Mouse (Mus musculus) layer of hippocampus, postnatal 25 days (tissue): ENCODE measurements at regions not wholly inside any gene's neighbourhood (a gene's known extent, or its start where the extent isn't known, plus 50 kb on each side); places are given as distances from the start of the nearest gene placed in this dataset.

Experiments
- DNase-seq, 2 experiments: peaks; one replicate each; pipeline ENCODE4 v3.0.0; 2022; ENCODE audit warnings: mixed read lengths in 2 of 2, low spot score in 1 of 2; ENCODE audit errors: extremely low spot score in 1 of 2

GRCm38 (mm10) chr1:82031130-82031529, 201.8 kb upstream of the Gm9747 start:
- DNase-seq = no peak

DNA sequence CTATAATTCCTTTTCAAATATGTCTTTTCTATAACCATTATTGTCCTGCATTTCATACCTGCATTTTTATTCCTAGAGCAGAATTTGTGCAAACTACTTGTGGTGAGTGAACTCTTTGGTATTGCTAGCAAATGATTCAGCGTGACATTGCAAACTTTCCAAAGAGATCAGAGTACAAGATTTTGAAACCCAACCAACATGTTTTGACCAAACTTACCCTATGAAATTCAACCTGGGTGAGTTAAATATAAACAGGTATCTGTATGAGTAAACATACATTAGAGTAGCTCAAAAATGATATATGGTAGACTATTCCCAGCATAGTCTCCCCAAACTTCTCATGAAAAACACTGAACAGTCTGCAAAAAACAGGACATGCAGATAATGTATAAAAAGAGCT, 200.5 kb upstream of the Gm9747 start:
- DNase-seq = no peak

GRCm38 (mm10) chr1:82038171-82038570, 194.7 kb upstream of the Gm9747 start:
- DNase-seq = no peak

GRCm38 (mm10) chr1:82038698-82039097, 194.2 kb upstream of the Gm9747 start:
- no peak for DNase-seq

DNA sequence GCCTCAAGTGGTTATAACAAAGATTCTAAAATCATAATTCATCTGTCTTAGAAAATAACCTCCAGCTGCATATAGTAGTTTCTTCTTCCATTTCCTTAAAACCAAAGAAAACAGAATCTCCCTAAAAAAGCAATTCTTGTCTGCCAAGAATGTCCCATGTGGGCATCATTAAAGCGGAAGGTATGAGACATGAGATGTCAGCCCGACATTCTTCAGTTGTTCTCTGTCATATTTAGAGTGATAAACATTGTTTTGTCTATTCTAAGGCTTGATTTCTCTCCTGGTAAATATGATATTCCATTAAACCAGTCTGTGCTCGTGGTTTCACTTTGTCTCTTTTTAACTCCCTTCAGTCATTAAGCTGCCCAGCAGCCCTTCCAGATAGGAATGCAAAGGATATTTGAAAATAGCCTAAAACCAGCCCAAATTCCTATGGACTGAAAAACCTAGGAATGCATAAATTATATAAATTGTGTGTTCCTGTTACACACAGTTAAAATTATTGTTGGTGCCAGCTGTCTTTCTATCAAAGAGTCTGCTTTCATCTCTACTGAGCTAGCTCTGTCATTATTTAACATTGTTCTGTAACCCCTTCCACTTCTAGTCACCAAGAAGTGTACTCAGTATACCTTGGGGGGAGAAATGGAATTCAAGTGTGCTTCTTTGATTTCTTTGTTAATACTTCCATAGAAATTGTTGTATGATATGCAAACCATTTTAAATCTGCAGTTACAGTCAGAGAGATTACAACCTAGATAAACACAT, 191.4 kb upstream of the Gm9747 start:
- no peak for DNase-seq

- DNase-seq = no peak
Measured at GRCm38 (mm10) chr1:82042051-82042432, 190.9 kb upstream of the Gm9747 start.

GRCm38 (mm10) chr1:82042527-82042926, 190.4 kb upstream of the Gm9747 start:
- no peak for DNase-seq

DNA sequence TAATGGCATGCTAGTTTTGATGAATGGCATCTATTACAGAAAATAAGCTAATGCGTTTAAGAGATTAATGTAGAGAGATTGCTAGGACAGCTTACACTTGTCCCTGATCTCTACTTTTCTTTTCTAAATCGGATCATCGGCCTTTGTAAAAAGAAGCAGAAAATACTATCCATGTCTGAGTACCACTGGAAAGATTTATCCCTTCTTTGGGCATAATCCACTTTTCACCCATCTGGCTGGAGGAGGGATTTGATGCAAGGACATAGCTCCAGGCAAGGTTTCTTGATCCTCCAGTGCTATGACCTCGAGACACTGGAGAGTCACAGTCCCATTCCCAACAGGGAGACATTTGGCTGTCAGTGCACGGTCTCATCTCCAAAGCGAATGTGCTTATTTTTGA, 166.6 kb upstream of the Gm9747 start:
- no peak for DNase-seq

GRCm38 (mm10) chr1:82068571-82068970, 164.3 kb upstream of the Gm9747 start:
- DNase-seq = no peak

GRCm38 (mm10) chr1:82070181-82071109, 162.5 kb upstream of the Gm9747 start:
- no peak for DNase-seq

DNA sequence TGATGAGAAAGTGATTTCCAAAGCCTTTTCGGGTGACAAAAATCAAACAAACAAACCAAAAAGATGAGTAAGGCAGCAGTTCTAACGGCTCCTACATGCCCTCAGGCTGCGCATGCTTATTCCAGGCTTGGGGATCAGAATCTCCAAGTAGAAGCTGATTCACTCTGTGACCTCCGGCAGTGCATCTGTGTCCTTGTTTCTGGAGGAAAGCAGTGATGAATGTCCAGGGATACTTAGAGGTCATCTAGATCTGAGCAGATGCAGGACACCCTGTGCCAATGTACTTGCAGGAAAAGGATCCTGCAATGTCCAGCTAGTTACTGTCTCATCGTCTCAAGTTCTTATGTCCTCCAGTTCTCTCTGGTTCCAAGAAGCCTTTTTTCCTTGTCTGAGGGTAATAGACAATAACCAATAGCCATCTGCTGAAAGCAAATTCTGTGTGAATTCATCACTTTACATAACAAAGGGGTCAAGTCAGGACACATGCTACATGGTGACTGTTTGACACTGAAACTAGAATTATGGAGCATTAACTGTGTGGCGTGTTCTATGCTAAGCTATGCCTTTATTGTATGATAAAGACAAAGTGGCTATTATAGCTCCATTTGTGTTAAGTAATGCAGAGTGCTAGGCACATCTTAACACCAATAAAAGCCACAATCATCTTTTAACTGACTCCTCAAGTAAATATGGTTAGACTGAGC, 143.6 kb upstream of the Gm9747 start:
- DNase-seq = no peak

- DNase-seq = no peak
Measured at GRCm38 (mm10) chr1:82095101-82095500, 137.8 kb upstream of the Gm9747 start.

- DNase-seq = no peak
Measured at GRCm38 (mm10) chr1:82106756-82107155, 126.2 kb upstream of the Gm9747 start.

DNA sequence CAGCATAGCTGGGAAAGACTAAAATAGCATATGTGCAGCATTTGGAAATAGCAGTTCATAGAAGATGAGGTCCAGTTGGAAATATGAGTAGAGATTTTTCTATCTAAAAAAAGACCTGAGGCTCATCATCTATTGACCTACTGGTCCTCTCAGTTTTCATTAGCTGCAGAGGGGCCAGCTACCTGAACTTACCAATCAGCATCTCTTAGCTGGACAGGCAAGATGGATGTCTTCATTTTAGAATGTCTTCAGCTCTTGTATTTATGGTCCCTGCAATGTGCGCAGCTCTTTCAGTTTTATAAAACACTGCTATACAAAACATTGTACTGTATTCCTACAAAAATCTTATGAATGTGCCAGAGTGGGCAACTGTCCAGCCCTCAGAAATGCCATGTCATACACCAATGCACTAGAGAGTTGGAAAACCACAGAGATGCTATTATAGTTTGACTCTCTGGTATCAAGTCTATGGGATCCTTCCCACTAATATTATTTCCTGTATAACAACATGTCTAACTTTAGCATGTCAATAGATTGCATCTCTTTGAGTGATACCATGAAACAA, 122.8 kb upstream of the Gm9747 start:
- DNase-seq = no peak

GRCm38 (mm10) chr1:82112401-82112800, 120.5 kb upstream of the Gm9747 start:
- peak in 1 of 2 experiments; percentile 7 for DNase-seq

GRCm38 (mm10) chr1:82124503-82124902, 108.4 kb upstream of the Gm9747 start:
- no peak for DNase-seq

- no peak for DNase-seq
Measured at GRCm38 (mm10) chr1:82129700-82130275, 103.1 kb upstream of the Gm9747 start.

DNA sequence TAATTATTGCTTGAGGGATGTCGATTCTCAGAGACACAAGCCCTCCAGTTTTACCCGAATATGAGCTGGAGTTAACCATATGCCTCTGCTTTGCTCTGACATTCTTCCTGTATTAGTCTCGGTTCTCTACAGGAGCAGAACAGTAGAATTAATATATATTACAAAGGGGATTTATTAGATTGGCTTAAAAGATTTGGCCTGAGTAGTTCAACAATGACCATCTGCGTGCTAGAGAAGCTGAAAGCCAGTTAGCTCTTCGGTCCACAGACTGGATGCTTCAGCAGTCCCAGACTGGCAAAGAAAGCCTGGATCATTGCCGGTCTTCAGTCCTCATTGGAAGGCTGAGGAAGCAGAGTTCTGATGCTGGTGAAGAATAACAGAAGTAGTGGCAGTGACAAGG, 100.4 kb upstream of the Gm9747 start:
- no peak for DNase-seq

DNA sequence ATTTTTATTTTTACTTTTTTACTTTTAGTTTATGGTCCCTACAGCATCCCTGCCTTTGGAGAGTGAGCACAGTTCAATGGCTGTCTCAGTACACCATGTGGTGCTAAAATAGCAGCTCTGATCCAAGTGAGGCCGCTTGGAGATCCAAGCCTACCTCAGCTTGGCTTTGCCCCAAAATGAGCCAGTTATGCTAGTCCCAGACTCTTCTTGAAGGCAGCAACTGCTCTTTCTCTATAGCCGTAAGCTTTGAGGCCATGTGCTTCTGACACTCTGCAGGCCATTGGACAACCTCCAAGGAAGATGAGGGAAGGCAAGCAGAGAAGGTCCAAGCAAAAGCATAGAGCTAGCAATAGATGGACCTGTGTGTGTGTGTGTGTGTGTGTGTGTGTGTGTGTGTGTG, 98.0 kb upstream of the Gm9747 start:
- DNase-seq = no peak

DNA sequence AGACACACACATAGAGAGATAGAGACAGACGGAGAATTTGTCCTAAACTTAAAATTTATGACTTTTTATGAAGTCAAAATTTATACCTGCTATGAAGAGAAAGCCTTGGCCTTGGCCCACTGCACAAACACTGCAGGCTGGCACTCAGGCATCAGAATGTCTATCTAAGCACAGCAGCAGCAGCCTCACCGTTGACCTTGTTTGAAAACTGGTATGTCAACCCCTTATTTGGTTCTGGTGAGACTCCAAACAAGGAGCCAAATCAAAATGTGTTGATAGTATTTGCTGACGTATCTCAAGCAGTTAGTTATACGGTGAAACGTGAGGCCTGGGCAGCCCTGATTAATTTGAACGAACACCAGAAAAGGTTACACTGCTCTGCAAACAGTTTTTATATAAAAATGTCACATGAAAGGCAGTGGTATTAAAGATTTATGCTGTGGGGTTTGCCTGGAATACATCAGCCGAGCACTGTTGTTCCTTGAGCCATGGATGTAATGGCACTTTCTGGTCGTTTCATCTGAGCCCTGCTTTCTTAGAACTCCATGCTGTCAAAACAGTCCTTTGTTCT, 97.1 kb upstream of the Gm9747 start:
- no peak for DNase-seq
